Mouse (Mus musculus): ENCODE measurements around the gene Pfdn4. TPM values are rescaled to one million over a fixed set of nuclear protein-coding genes. Genes with fewer than 3 reads are reported as not detected.

Gene Pfdn4
- polyA plus RNA-seq, 1 experiment from 2014 or later: 56.4 TPM

- H3K9me3 ChIP-seq (ENCODE audit: low read length): no peaks in the 10 kb centered on the region
- peak; percentile 60 for ATAC-seq (ENCODE audit: low FRiP score, low TSS enrichment)
- H3K4me2 ChIP-seq (replicated peaks; ENCODE audit: low read depth, low read length): no peak overlapping the region
- H3K4me1 ChIP-seq (ENCODE audit: insufficient read depth, low read length): no peaks in the 10 kb centered on the region
- H3K27ac ChIP-seq (ENCODE audit: low read length): no peak overlapping the region
- no peak overlapping the region for H3K9ac ChIP-seq (replicated peaks; ENCODE audit: low read length)
- H3K27me3 ChIP-seq (ENCODE audit: insufficient read depth, low read length): no peaks in the 10 kb centered on the region
- H3K36me3 ChIP-seq (ENCODE audit: insufficient read depth, low read length): peaks cover 34% of the 10 kb centered on the region
- H3K4me3 ChIP-seq (ENCODE audit: low read length): no peak overlapping the region
- WGBS: 12% methylated on average over 7 of the region's 7 CpGs
Observed at GRCm38 (mm10) chr2:170520321-170520971, 24.2 kb downstream of the Pfdn4 start.

GRCm38 (mm10) chr2:170526513-170526912 is 30.3 kb downstream of the Pfdn4 start:
- H3K9me3 ChIP-seq (ENCODE audit: low read length): no peaks in the 10 kb centered on the region
- no peak overlapping the region for H3K27ac ChIP-seq (ENCODE audit: low read length)
- H3K36me3 ChIP-seq (ENCODE audit: insufficient read depth, low read length): no peaks in the 10 kb centered on the region
- 85% methylated on average over 8 of the region's 8 CpGs for WGBS
- no peak overlapping the region for H3K4me2 ChIP-seq (replicated peaks; ENCODE audit: low read depth, low read length)
- H3K4me3 ChIP-seq (ENCODE audit: low read length): no peak overlapping the region
- H3K4me1 ChIP-seq (ENCODE audit: insufficient read depth, low read length): no peaks in the 10 kb centered on the region
- H3K27me3 ChIP-seq (ENCODE audit: insufficient read depth, low read length): no peaks in the 10 kb centered on the region
- H3K9ac ChIP-seq (replicated peaks; ENCODE audit: low read length): no peak overlapping the region
- ATAC-seq (ENCODE audit: low FRiP score, low TSS enrichment): no peak

- ATAC-seq (ENCODE audit: low FRiP score, low TSS enrichment): no peak
- Histone ChIP-seq H3K9me3 (ENCODE audit: low read length) (no peaks in the 10 kb centered on the region), H3K4me2 (replicated peaks; ENCODE audit: low read depth, low read length) (no peak overlapping the region), H3K36me3 (ENCODE audit: insufficient read depth, low read length) (no peaks in the 10 kb centered on the region), H3K4me1 (ENCODE audit: insufficient read depth, low read length) (no peaks in the 10 kb centered on the region), H3K27me3 (ENCODE audit: insufficient read depth, low read length) (0 out of 2 replicates have a peak, but pooled peaks cover 3% of the 10 kb centered on the region), H3K4me3 (ENCODE audit: low read length) (no peak overlapping the region), H3K27ac (ENCODE audit: low read length) (no peak overlapping the region), H3K9ac (replicated peaks; ENCODE audit: low read length) (no peak overlapping the region)
- WGBS: 83% methylated on average over 16 of the region's 16 CpGs
Observed at GRCm38 (mm10) chr2:170528061-170528460, 31.8 kb downstream of the Pfdn4 start.

- Histone ChIP-seq H3K4me2 (replicated peaks; ENCODE audit: low read depth, low read length) (no peak overlapping the region), H3K4me3 (ENCODE audit: low read length) (no peak overlapping the region), H3K4me1 (ENCODE audit: insufficient read depth, low read length) (no peaks in the 10 kb centered on the region), H3K27ac (ENCODE audit: low read length) (no peak overlapping the region), H3K9me3 (ENCODE audit: low read length) (no peaks in the 10 kb centered on the region), H3K36me3 (ENCODE audit: insufficient read depth, low read length) (no peaks in the 10 kb centered on the region), H3K9ac (replicated peaks; ENCODE audit: low read length) (no peak overlapping the region), H3K27me3 (ENCODE audit: insufficient read depth, low read length) (0 out of 2 replicates have a peak, but pooled peaks cover 3% of the 10 kb centered on the region)
- WGBS: 94% methylated on average over 7 of the region's 7 CpGs
- no peak for ATAC-seq (ENCODE audit: low FRiP score, low TSS enrichment)
Observed at GRCm38 (mm10) chr2:170529766-170530165, 33.5 kb downstream of the Pfdn4 start.

GRCm38 (mm10) chr2:170530256-170530655 is 34.0 kb downstream of the Pfdn4 start:
- H3K4me3 ChIP-seq (ENCODE audit: low read length): no peak overlapping the region
- no peaks in the 10 kb centered on the region for H3K36me3 ChIP-seq (ENCODE audit: insufficient read depth, low read length)
- H3K27ac ChIP-seq (ENCODE audit: low read length): no peak overlapping the region
- no peak for ATAC-seq (ENCODE audit: low FRiP score, low TSS enrichment)
- H3K4me2 ChIP-seq (replicated peaks; ENCODE audit: low read depth, low read length): no peak overlapping the region
- 92% methylated on average over 3 of the region's 3 CpGs for WGBS
- H3K9me3 ChIP-seq (ENCODE audit: low read length): no peaks in the 10 kb centered on the region
- 0 out of 2 replicates have a peak, but pooled peaks cover 3% of the 10 kb centered on the region for H3K27me3 ChIP-seq (ENCODE audit: insufficient read depth, low read length)
- no peak overlapping the region for H3K9ac ChIP-seq (replicated peaks; ENCODE audit: low read length)
- H3K4me1 ChIP-seq (ENCODE audit: insufficient read depth, low read length): no peaks in the 10 kb centered on the region

GRCm38 (mm10) chr2:170534116-170534802 is 38.0 kb downstream of the Pfdn4 start:
- WGBS: 57% methylated on average over 12 of the region's 12 CpGs
- Histone ChIP-seq H3K9ac (replicated peaks; ENCODE audit: low read length) (no peak overlapping the region), H3K4me1 (ENCODE audit: insufficient read depth, low read length) (no peaks in the 10 kb centered on the region), H3K27me3 (ENCODE audit: insufficient read depth, low read length) (0 out of 2 replicates have a peak, but pooled peaks cover 3% of the 10 kb centered on the region), H3K4me3 (ENCODE audit: low read length) (no peak overlapping the region), H3K27ac (ENCODE audit: low read length) (no peak overlapping the region), H3K9me3 (ENCODE audit: low read length) (no peaks in the 10 kb centered on the region), H3K36me3 (ENCODE audit: insufficient read depth, low read length) (no peaks in the 10 kb centered on the region), H3K4me2 (replicated peaks; ENCODE audit: low read depth, low read length) (no peak overlapping the region)
- ATAC-seq (ENCODE audit: low FRiP score, low TSS enrichment): no peak

- 0 out of 2 replicates have a peak, but pooled peaks cover 3% of the 10 kb centered on the region for H3K27me3 ChIP-seq (ENCODE audit: insufficient read depth, low read length)
- no peaks in the 10 kb centered on the region for H3K36me3 ChIP-seq (ENCODE audit: insufficient read depth, low read length)
- no peak overlapping the region for H3K27ac ChIP-seq (ENCODE audit: low read length)
- H3K4me3 ChIP-seq (ENCODE audit: low read length): no peak overlapping the region
- no peak overlapping the region for H3K9ac ChIP-seq (replicated peaks; ENCODE audit: low read length)
- H3K4me2 ChIP-seq (replicated peaks; ENCODE audit: low read depth, low read length): no peak overlapping the region
- WGBS: 84% methylated on average over 11 of the region's 11 CpGs
- H3K9me3 ChIP-seq (ENCODE audit: low read length): no peaks in the 10 kb centered on the region
- H3K4me1 ChIP-seq (ENCODE audit: insufficient read depth, low read length): no peaks in the 10 kb centered on the region
- ATAC-seq (ENCODE audit: low FRiP score, low TSS enrichment): no peak
Observed at GRCm38 (mm10) chr2:170534803-170535174, 38.6 kb downstream of the Pfdn4 start.

- Histone ChIP-seq H3K27ac (ENCODE audit: low read length) (no peak overlapping the region), H3K9me3 (ENCODE audit: low read length) (no peaks in the 10 kb centered on the region), H3K4me1 (ENCODE audit: insufficient read depth, low read length) (no peaks in the 10 kb centered on the region), H3K4me3 (ENCODE audit: low read length) (no peak overlapping the region), H3K27me3 (ENCODE audit: insufficient read depth, low read length) (0 out of 2 replicates have a peak, but pooled peaks cover 3% of the 10 kb centered on the region), H3K4me2 (replicated peaks; ENCODE audit: low read depth, low read length) (no peak overlapping the region), H3K36me3 (ENCODE audit: insufficient read depth, low read length) (no peaks in the 10 kb centered on the region), H3K9ac (replicated peaks; ENCODE audit: low read length) (no peak overlapping the region)
- ATAC-seq (ENCODE audit: low FRiP score, low TSS enrichment): no peak
Observed at GRCm38 (mm10) chr2:170535841-170536240, 39.6 kb downstream of the Pfdn4 start.

GRCm38 (mm10) chr2:170539211-170539610 is 43.0 kb downstream of the Pfdn4 start:
- H3K4me2 ChIP-seq (replicated peaks; ENCODE audit: low read depth, low read length): no peak overlapping the region
- no peaks in the 10 kb centered on the region for H3K36me3 ChIP-seq (ENCODE audit: insufficient read depth, low read length)
- 70% methylated on average over 9 of the region's 9 CpGs for WGBS
- no peaks in the 10 kb centered on the region for H3K27me3 ChIP-seq (ENCODE audit: insufficient read depth, low read length)
- no peak overlapping the region for H3K4me3 ChIP-seq (ENCODE audit: low read length)
- ATAC-seq (ENCODE audit: low FRiP score, low TSS enrichment): no peak
- no peaks in the 10 kb centered on the region for H3K4me1 ChIP-seq (ENCODE audit: insufficient read depth, low read length)
- H3K9me3 ChIP-seq (ENCODE audit: low read length): no peaks in the 10 kb centered on the region
- no peak overlapping the region for H3K9ac ChIP-seq (replicated peaks; ENCODE audit: low read length)
- H3K27ac ChIP-seq (ENCODE audit: low read length): no peak overlapping the region

- Histone ChIP-seq H3K27ac (ENCODE audit: low read length) (no peak overlapping the region), H3K27me3 (ENCODE audit: insufficient read depth, low read length) (no peaks in the 10 kb centered on the region), H3K9me3 (ENCODE audit: low read length) (no peaks in the 10 kb centered on the region), H3K9ac (replicated peaks; ENCODE audit: low read length) (no peak overlapping the region), H3K4me2 (replicated peaks; ENCODE audit: low read depth, low read length) (no peak overlapping the region), H3K4me3 (ENCODE audit: low read length) (no peak overlapping the region), H3K36me3 (ENCODE audit: insufficient read depth, low read length) (no peaks in the 10 kb centered on the region), H3K4me1 (ENCODE audit: insufficient read depth, low read length) (peaks cover 23% of the 10 kb centered on the region)
- 78% methylated on average over 5 of the region's 5 CpGs for WGBS
- no peak for ATAC-seq (ENCODE audit: low FRiP score, low TSS enrichment)
Observed at GRCm38 (mm10) chr2:170543625-170544024, 47.4 kb downstream of the Pfdn4 start.

All from kidney, embryonic 16.5 days (tissue).